Mouse (Mus musculus) left cerebral cortex, adult 11 months (tissue): ENCODE measurements around the gene Arhgef39.
"Not testable (repeated sequence)": the region's sequence is repeated elsewhere in the genome, so short reads cannot be mapped to it uniquely, and the experiment has no call there.

Experiments
- DNase-seq: peaks from one replicate; pipeline ENCODE4 v3.0.0; 2022; ENCODE audit warnings: low spot score

Gene Arhgef39

DNA sequence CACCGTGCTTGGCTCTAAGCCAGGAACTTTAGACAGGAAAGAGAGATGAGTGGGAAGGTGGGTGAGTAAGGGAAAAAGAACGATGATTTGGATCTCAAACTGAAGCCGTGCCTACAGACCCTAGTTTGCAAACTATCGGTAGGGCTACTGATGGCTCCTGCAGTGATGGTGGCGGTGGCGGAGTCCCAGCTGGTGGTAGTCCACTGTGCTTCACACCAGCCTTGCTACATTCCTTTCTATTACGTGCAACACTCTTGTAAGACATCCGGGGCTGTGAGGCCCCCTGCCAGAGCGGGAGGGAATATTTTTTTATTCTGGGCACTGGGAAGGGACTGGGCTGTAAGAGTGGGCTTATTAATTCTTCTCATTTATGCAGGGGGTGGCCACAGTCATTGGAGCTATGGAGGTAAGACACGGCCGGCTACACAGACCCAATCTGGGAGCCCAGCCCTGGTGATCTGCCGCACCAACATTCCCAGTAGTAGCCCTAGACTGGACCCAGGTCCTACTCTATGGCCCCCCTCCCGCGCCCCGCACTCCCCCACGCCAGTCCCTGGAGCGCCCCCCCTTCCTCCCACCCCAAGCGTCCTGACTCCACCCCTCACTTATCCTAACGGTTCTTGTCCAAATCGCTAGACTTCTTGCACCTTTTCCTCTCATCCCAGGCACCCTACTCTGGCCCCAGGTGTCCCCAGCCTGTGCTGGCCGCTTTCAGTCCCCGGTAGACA, 8.6 kb upstream of the Arhgef39 start:
- DNase-seq, result no peak

DNA sequence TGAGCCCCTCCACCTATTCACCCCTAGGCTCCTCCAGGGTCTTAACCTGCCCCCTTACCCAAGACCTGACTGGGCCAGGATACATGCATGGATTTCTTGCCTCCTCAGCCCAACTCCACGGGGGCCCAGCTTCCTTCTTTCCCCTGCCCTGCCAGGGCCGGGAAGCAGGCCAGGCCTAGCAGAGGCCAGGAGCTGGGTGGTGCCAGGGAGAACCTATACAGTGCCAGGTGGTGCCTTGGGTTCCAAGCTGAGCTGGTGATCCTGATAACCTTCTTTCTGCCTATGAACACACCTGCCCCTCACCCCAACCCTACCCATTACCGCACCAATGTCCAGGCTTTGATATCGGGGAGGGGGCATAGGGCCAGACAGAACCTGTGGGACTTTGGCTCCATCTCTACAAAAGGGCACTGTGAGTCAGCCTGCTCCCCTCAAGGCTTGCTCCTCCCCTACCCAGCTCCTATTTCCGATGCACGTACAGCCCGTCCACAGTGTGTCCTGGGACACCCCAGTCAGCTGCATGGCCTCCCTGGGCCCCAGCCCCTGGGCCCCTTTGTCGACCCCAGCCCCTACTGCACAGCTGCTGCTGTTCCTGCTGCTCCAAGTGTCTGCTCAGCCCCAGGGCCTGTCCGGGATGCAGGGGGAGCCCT, 7.2 kb upstream of the Arhgef39 start, which contains the start of gene Car9:
Car9 (plus strand) TSS at position 431 of the 650 bp plus-strand sequence.
- no peak for DNase-seq

DNA sequence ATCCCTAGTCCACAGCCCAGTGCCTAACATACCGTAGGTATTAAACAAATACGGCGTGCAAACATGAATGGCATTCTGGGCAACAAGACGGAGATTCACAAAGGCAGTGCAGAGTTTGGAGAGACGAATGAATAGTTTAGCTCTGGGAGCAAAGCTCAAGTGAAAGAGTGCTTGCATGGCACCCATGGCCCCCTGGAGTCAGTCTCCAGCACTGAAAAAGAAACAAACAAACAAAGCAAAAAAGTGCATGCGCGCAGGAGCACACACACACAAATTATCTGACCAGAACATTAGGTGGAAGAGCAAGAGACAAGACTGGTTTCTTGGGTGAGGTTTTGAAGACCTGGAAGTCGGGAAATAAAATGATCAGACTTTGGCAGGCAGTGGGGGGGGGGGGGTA, 6.6 kb upstream of the Arhgef39 start:
- no peak for DNase-seq

GRCm38 (mm10) chr4:43504269-43504668, 4.8 kb upstream of the Arhgef39 start:
- no peak for DNase-seq

- no peak for DNase-seq
Observed at GRCm38 (mm10) chr4:43503506-43503905, 4.0 kb upstream of the Arhgef39 start.

DNA sequence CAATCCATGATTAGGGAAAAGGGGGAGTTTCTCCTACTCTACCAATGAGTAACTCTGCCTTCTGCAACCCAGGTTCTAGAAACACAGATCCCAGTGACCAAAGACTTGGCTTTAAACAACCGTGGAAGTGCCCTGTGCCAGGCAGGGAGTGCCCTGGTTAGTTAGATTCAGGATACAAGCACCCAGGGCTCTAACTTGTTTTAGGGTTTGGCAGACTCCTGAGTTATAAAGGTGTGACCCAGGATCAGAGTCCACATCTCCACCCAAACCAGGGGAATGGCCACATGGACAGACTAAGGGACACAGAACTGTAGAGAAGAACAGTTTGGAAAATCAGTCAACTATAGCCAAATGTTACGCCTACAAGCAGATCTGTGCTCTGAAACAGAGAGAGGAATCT, 3.5 kb upstream of the Arhgef39 start:
- no peak for DNase-seq

- DNase-seq, result no peak
Observed at GRCm38 (mm10) chr4:43498983-43499382, 512 bp downstream of the Arhgef39 start.

GRCm38 (mm10) chr4:43497946-43498345, 1.5 kb downstream of the Arhgef39 start:
- DNase-seq, result no peak

DNA sequence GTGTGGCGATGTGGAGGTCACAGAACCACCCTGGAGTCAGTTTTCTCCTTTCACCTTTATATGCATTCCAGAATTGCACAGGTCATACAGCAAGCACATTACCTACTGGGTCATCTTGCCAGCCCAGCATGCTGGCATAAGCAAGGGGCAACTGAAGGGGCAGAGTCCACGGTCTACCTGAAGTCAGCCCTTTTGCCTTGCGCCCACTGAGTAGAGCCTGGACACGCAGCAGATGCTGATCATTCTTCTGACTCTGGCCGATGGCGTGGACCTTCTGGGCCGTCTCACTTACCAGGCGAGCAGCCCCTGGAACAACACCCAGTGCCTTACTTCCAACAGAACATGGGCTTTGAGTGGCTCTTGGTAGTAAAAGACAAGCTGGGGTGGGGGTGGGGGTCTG, 2.1 kb downstream of the Arhgef39 start:
- no peak for DNase-seq

- no peak for DNase-seq
Observed at GRCm38 (mm10) chr4:43496587-43496986, 2.9 kb downstream of the Arhgef39 start.

DNA sequence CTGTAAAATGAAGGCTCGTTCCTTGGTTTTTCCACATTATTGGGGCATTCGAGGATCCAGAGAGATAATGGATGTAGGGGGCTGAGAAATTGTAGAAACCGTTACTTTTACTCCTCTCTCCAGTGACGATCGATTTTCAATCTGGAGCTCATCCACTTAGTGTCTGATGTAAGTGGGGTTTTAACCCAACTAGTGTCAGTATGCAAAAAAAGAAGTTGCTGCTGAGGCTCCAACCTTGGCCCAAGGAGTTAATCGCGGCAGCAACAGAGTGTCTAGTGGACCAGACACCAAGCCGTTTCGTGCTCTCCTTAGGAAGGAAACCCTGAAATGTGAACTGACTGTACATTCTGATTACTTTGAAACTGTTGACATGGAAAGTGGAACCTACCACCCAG, 5.7 kb downstream of the Arhgef39 start:
- no peak for DNase-seq

GRCm38 (mm10) chr4:43493186-43493845, 6.2 kb downstream of the Arhgef39 start:
- DNase-seq, result peak; percentile 95

- DNase-seq, result peak; percentile 93
Observed at GRCm38 (mm10) chr4:43492821-43493185, 6.7 kb downstream of the Arhgef39 start, which contains the start of gene Ccdc107. TSS of gene Ccdc107 (plus strand) at chr4:43492900.

- no peak for DNase-seq
Observed at GRCm38 (mm10) chr4:43492101-43492820, 7.2 kb downstream of the Arhgef39 start.

DNA sequence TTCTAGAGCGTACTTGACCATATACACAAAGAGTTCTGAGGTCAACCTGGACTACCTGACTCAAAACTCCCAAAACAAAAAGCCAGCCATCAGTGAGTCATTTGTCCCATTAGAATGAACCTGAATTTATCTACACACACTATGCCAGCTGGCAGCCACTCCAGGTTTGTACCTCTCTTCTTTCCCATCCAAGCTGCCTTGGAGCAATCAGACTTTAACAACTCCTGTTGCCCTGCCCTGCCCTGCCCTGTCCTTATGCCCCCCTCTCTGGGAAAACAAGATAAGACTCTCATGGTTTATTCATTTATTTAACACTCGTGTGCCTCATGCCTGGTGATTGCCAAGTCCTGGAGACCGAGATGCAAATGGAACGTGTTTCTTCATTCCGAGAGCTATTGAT, 8.7 kb downstream of the Arhgef39 start:
- DNase-seq, result no peak

- no peak for DNase-seq
Observed at GRCm38 (mm10) chr4:43489611-43490010, 9.9 kb downstream of the Arhgef39 start.

GRCm38 (mm10) chr4:43485666-43486065, 13.8 kb downstream of the Arhgef39 start:
- not testable (repeated sequence) for DNase-seq

GRCm38 (mm10) chr4:43483535-43484091, 15.9 kb downstream of the Arhgef39 start, which contains the start of gene Sit1:
TSS of gene Sit1 (minus strand) at chr4:43483734.
- no peak for DNase-seq

GRCm38 (mm10) chr4:43482591-43482990, 16.9 kb downstream of the Arhgef39 start:
- no peak for DNase-seq

DNA sequence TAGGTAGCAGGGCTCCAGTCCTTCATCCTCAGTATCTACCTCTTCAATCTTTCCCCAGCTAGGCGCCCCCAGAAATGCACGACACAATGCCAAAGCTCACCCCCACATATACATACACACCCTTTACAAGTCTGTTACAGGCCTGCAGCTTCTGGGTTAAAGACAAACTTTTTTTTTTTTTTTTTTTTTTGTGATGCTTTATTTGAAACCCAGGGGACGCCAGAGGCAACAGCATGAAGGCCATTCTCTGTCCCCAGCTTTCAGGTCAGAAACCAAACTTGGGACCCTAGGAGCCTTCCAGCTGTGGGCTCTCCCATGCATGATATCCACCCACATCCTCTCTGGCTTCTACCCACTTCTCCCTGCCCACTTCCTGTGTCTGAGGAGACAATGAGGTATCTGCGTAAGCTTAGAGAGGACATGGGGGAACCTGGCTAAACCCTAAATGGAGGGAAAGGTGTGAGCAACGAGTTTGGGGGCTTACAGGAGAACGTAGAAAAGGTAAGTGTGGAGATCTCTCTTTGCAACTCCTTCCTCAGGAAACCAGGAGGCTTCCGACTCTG, 17.5 kb downstream of the Arhgef39 start:
- DNase-seq, result no peak

DNA sequence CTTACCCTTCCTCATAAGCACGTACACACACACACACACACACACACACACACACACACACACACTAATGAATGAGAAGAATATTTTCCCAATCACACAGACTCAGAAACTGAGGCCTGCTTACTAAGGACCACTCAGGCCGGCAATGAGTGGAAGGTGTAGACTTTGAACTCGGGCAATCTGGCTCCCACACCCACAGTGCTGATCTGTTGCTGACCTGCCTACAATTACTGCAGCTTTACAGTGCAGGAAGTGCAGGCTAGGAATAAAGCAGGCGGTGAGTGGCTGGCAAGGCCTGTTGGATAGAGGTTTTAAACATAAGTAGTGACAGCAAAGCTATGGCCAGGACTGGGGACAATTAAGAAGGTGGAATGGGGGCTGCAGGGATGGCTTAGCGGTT, 18.5 kb downstream of the Arhgef39 start:
- DNase-seq, result no peak
